Mouse (Mus musculus): Measurements from ENCODE around the gene Vsig8.

GRCm38 (mm10) chr1:172509235-172509634 lies 46.5 kb upstream of the Vsig8 start:
- peak; percentile 71 for TF ChIP-seq POLR2AphosphoS2 (IDR thresholded peaks at IDR 0.05; ENCODE audit: insufficient read length, low read depth)
- no peak for TF ChIP-seq CEBPB (IDR thresholded peaks at IDR 0.05; ENCODE audit: insufficient read depth, poor library complexity, severe bottlenecking)
- TF ChIP-seq POLR2A (IDR thresholded peaks at IDR 0.05; ENCODE audit: insufficient read length, low read depth) = no peak
- no peak for TF ChIP-seq MAX (IDR thresholded peaks at IDR 0.05; ENCODE audit: low read depth)
- TF ChIP-seq MYOD1 (IDR thresholded peaks at IDR 0.05; ENCODE audit: control insufficient read depth in 1 of 3, insufficient read length in 2 of 3, low read depth in 2 of 3) = no peak
- TF ChIP-seq E2F4 (IDR thresholded peaks at IDR 0.05; ENCODE audit: insufficient read depth) = no peak
- no peak for TF ChIP-seq USF1 (IDR thresholded peaks at IDR 0.05; ENCODE audit: low read depth)
- TF ChIP-seq REST (IDR thresholded peaks at IDR 0.05; ENCODE audit: insufficient read depth, insufficient read length) = no peak
- no peak for TF ChIP-seq TCF3 (IDR thresholded peaks at IDR 0.05; ENCODE audit: insufficient read length, low read depth)
- TF ChIP-seq MYOG (IDR thresholded peaks at IDR 0.05; ENCODE audit: control insufficient read depth in 1 of 3, insufficient read depth in 1 of 3, insufficient read length in 2 of 3, low read depth in 2 of 3) = no peak
- TF ChIP-seq TCF12 (IDR thresholded peaks at IDR 0.05; ENCODE audit: insufficient read depth, poor library complexity, severe bottlenecking) = no peak
